Mouse (Mus musculus) MEL (cell line): Measurements from ENCODE around the gene Igsf8.

Experiments used
- GABPA ChIP-seq: IDR thresholded peaks from 2 replicates; pipeline ENCODE4 v1.6.1; 2012; ENCODE audit warnings: low read depth, mild to moderate bottlenecking, inconsistent platforms, low read length, improper control_type of control experiment, moderate library complexity
- MYB ChIP-seq: IDR thresholded peaks from 2 replicates; pipeline ENCODE4 v1.6.1; 2011; ENCODE audit warnings: mild to moderate bottlenecking, low read depth, low read length, improper control_type of control experiment
- POLR2A ChIP-seq, 2 experiments: IDR thresholded peaks; 2 replicates each; pipeline ENCODE4 v1.6.1; 2011 to 2012; ENCODE audit warnings: low read length in 2 of 2, mild to moderate bottlenecking in 2 of 2, control low read depth in 1 of 2, improper control_type of control experiment in 1 of 2, low read depth in 1 of 2, moderate library complexity in 1 of 2; ENCODE audit not compliant: control insufficient read depth in 1 of 2, insufficient read depth in 1 of 2, poor library complexity in 1 of 2
- POLR2AphosphoS2 ChIP-seq: IDR thresholded peaks from 2 replicates; pipeline ENCODE4 v1.6.1; 2011; ENCODE audit warnings: low read length, improper control_type of control experiment
- TCF12 ChIP-seq: IDR thresholded peaks from 2 replicates; pipeline ENCODE4 v1.6.1; 2014; ENCODE audit warnings: low read depth, mild to moderate bottlenecking, inconsistent platforms, low read length, improper control_type of control experiment, moderate library complexity

DNA sequence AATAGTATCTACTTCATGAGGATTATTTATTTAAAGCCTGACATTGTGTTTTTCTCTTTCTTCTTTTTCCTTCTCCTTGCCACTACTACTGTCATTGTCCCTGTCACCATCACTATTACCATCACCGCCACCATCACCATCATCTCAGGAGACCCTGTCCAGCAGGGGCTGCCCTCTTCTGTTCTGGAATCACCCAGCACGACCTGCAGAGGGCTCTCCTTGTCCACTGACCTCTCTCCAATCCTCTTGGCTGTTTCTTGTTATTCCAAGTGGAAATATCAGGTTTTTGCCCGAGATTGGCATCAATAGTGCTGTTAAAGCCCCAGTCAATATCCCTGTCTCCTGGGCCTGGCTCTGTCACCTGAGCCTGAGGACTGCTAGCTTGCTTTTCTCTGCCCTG lies 72.1 kb downstream of the Igsf8 start:
- no peak for TF ChIP-seq MYB
- no peak for TF ChIP-seq TCF12
- no peak for TF ChIP-seq GABPA
- TF ChIP-seq POLR2A (IDR thresholded peaks at IDR 0.05; ENCODE audit: control insufficient read depth in 1 of 2, insufficient read depth in 1 of 2, low read depth in 1 of 2, low read length in 2 of 2, poor library complexity in 1 of 2), result no peak
- no peak for TF ChIP-seq POLR2AphosphoS2
